Mouse (Mus musculus) embryonic facial prominence, embryonic 13.5 days (tissue): Measurements from ENCODE around the gene Grifin. TPM values are rescaled to one million over a fixed set of nuclear protein-coding genes. Genes with fewer than 3 reads are reported as not detected.
A peak's percentile ranks its signal among the peaks of the same experiment; 100 is the strongest.

Source experiments
- ATAC-seq: fragments of 200-750 bp; cut with Nextera tagmentation; 2 replicates; pipeline ENCODE4 v1.8.0; 2017; ENCODE audit warnings: low read depth; ENCODE audit not compliant: insufficient number of reproducible peaks, insufficient read depth, low FRiP score, low TSS enrichment
- H3K27ac ChIP-seq: fragments of 300-500 bp; sonication (generic); 2 replicates; pipeline ENCODE4 v1.5.1; 2015; ENCODE audit warnings: moderate library complexity, mild to moderate bottlenecking, inconsistent platforms
- H3K27me3 ChIP-seq: fragments of 300-500 bp; sonication (generic); 2 replicates; pipeline ENCODE4 v1.6.1; 2015; ENCODE audit warnings: mild to moderate bottlenecking, inconsistent platforms
- H3K36me3 ChIP-seq: fragments of 300-500 bp; sonication (generic); 2 replicates; pipeline ENCODE4 v1.6.1; 2015; ENCODE audit warnings: mild to moderate bottlenecking, inconsistent platforms
- H3K4me1 ChIP-seq: fragments of 300-500 bp; sonication (generic); 2 replicates; pipeline ENCODE4 v1.6.1; 2015; ENCODE audit warnings: inconsistent platforms
- H3K4me2 ChIP-seq: fragments of 300-500 bp; sonication (generic); 2 replicates; pipeline ENCODE4 v1.6.1; 2015; ENCODE audit warnings: moderate library complexity, mild to moderate bottlenecking, inconsistent platforms
- H3K4me3 ChIP-seq: fragments of 300-500 bp; sonication (generic); 2 replicates; pipeline ENCODE4 v1.5.1; 2015; ENCODE audit warnings: mild to moderate bottlenecking, inconsistent platforms
- H3K9ac ChIP-seq: fragments of 300-500 bp; sonication (generic); 2 replicates; pipeline ENCODE4 v1.6.1; 2015; ENCODE audit warnings: mild to moderate bottlenecking, inconsistent platforms
- H3K9me3 ChIP-seq: fragments of 300-500 bp; sonication (generic); 2 replicates; pipeline ENCODE4 v1.6.1; 2016; ENCODE audit warnings: inconsistent platforms
- WGBS: fragments of 180-500 bp; shearing (Covaris S2); methylation state at CpG from one replicate; pipeline ENCODE4 v1.1.7; 2015; ENCODE audit warnings: mixed read lengths; 5-methylcytosine and 5-hydroxymethylcytosine counted together
- polyA plus RNA-seq: library from polyadenylated mRNA; unstranded; fragments of >200 nt; fragmentation: Nextera tagmentation; extraction: Ambion mirVana; gene quantifications from 2 replicates; pipeline ENCODE4 v1.2.1, GENCODE M21; 2015

The Grifin gene
- not detected in 2 replicates for polyA plus RNA-seq

DNA sequence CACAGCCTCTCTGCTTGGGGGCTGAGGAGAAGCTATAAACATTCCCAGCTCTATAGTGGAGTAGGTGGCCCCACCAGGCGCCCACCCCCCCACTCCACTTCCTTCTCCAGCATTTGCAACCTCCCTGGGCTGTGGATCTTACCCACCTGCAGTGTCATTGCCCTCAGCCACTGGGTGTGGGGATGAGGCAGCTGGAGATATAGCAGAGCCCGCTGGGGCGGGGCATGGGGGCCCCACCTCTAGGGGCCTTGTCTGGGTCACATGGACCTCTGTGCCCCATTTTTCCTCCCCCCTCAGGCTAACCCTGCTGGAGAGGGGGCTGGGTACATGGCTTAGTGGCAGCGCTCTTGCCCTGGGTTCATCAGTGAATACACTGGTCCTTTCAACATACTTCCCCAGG is at the start of gene Grifin:
Gene Grifin (minus strand): TSS at position 176 of the 400 bp plus-strand sequence.
- Histone ChIP-seq H3K27me3 (no peaks in the 10 kb centered on the region), H3K4me1 (peaks cover 39% of the 10 kb centered on the region), H3K9me3 (no peaks in the 10 kb centered on the region), H3K4me3 (no peak within 1 kb of the TSS), H3K4me2 (no peak within 1 kb of the TSS), H3K36me3 (no peaks in the 10 kb centered on the region), H3K27ac (no peak within 1 kb of the TSS), H3K9ac (no peak within 1 kb of the TSS)
- WGBS, result 80% methylated on average over 4 of the region's 4 CpGs
- no peak for ATAC-seq

DNA sequence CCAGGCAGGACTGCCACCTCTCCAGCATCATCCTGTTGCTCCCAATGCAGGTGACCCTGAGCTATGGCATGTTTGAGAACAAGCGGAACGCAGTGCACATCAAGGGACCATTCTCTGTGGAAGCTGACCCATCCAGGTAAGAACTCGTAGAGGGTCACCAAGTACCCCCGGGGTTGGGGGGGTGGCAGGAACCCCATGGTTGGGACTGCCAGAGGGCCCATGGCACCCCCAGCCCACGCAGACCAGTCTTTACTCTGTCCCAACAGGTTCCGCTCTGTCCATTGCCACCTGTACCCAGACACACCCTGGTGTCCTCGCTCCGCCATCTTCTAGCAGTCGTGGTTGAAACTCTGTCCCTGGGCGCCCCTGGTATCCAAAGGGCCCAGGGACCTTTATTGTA is 49.3 kb upstream of the Grifin start:
- 93% methylated on average over 10 of the region's 10 CpGs for WGBS
- peaks cover 35% of the 10 kb centered on the region for H3K27me3 ChIP-seq
- no peak overlapping the region for H3K9ac ChIP-seq
- H3K4me2 ChIP-seq, result no peak overlapping the region
- H3K36me3 ChIP-seq, result peaks cover 31% of the 10 kb centered on the region
- no peak overlapping the region for H3K4me3 ChIP-seq
- H3K9me3 ChIP-seq, result no peaks in the 10 kb centered on the region
- no peak overlapping the region for H3K27ac ChIP-seq
- no peak for ATAC-seq
- peaks cover 42% of the 10 kb centered on the region for H3K4me1 ChIP-seq

DNA sequence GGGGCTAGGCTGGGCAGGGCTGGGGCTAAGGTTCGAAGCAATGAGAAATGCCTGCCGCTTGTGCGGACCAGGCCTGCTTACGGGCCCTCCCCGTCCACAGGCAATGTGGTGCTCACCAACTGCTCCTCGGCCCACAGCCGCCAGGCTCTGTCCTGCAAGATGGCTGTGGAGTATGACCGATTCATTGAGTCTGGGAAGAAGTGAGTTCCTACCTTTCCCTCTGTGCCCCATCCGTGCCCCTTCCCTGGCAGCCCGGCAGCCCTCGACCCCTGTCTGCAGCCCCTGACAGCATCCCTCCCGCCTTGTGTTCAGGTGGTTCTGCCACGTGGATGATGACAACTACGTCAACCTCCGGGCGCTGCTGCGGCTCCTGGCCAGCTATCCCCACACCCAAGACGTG is 47.3 kb upstream of the Grifin start:
- H3K4me1 ChIP-seq, result peaks cover 61% of the 10 kb centered on the region
- WGBS, result 53% methylated on average over 18 of the region's 18 CpGs
- H3K36me3 ChIP-seq, result peaks cover 31% of the 10 kb centered on the region
- ATAC-seq, result no peak
- H3K27ac ChIP-seq, result no peak overlapping the region
- H3K27me3 ChIP-seq, result peaks cover 52% of the 10 kb centered on the region
- H3K4me2 ChIP-seq, result peak overlapping the region; percentile 83
- H3K4me3 ChIP-seq, result 0 out of 2 replicates have a peak overlapping the region, but pooled peaks have one; percentile 60
- H3K9me3 ChIP-seq, result no peaks in the 10 kb centered on the region
- 0 out of 2 replicates have a peak overlapping the region, but pooled peaks have one; percentile 8 for H3K9ac ChIP-seq

DNA sequence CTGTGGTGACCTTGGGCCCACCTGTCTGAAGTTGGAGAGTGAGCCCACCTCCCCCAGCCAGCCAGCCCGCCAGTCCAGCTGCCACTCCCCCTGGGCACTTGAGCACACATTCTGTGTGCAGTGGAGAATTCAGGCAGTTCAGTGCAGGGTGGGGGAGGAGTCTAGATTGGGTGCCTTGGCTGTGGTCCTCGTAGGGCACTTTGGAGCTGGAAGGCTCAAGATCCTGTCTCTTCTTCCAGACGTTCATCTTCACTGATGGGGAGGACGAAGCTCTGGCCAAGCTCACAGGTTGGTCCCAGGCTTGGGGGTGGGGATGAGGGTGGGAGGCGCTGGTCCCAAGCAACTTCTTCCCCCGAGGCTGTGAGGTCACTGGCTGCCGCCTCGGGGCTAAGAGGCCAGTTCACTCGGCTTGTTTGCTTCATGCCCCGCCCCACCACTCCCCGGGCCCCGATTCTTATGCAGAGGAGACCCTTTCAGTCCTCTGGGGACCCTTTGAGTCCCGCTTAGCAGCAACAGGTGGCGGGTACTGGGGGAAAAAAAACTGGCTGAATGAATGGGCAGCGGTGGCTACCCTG is 46.8 kb upstream of the Grifin start:
- H3K27me3 ChIP-seq, result peaks cover 57% of the 10 kb centered on the region
- no peak for ATAC-seq
- no peaks in the 10 kb centered on the region for H3K9me3 ChIP-seq
- peak overlapping the region; percentile 72 for H3K9ac ChIP-seq
- H3K27ac ChIP-seq, result peak overlapping the region; percentile 90
- H3K4me1 ChIP-seq, result peaks cover 62% of the 10 kb centered on the region
- 16% methylated on average over 15 of the region's 15 CpGs for WGBS
- H3K36me3 ChIP-seq, result peaks cover 31% of the 10 kb centered on the region
- peak overlapping the region; percentile 60 for H3K4me3 ChIP-seq
- H3K4me2 ChIP-seq, result peak overlapping the region; percentile 83

DNA sequence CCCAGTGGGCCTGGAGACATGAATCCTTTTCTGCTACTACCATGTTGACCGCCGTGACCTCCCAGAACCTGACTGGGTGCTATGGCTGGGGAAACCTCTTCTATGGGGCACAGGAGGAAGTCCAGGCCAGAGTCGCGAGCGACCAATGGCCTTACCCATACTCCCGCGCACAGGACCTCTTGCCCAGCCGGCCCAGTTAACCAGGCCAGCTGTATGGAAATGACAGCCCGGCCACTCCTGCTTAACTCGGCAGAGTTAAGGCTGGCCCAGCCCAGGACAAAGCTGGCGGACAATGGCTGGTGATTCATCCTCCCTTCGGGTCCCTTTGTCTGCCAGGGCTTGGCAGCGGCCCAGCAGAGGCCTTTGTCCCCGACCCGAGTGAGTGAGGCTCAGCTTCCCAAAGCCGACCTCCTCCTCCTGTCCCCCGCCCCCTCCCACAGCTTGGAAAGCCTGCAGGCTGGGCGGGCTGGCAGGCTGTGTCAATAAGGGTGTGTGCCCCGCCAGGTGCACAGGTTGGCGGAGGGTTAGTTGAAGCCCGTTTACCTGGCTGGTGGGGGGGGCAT is 46.2 kb upstream of the Grifin start:
- peak overlapping the region; percentile 90 for H3K27ac ChIP-seq
- peaks cover 65% of the 10 kb centered on the region for H3K4me1 ChIP-seq
- H3K4me2 ChIP-seq, result peak overlapping the region; percentile 83
- H3K4me3 ChIP-seq, result peak overlapping the region; percentile 60
- peaks cover 26% of the 10 kb centered on the region for H3K36me3 ChIP-seq
- peak; percentile 26; the same call in 1 of the 2 replicates for ATAC-seq
- H3K9me3 ChIP-seq, result no peaks in the 10 kb centered on the region
- peaks cover 63% of the 10 kb centered on the region for H3K27me3 ChIP-seq
- WGBS, result 5% methylated on average over 21 of the region's 21 CpGs
- H3K9ac ChIP-seq, result peak overlapping the region; percentile 72

DNA sequence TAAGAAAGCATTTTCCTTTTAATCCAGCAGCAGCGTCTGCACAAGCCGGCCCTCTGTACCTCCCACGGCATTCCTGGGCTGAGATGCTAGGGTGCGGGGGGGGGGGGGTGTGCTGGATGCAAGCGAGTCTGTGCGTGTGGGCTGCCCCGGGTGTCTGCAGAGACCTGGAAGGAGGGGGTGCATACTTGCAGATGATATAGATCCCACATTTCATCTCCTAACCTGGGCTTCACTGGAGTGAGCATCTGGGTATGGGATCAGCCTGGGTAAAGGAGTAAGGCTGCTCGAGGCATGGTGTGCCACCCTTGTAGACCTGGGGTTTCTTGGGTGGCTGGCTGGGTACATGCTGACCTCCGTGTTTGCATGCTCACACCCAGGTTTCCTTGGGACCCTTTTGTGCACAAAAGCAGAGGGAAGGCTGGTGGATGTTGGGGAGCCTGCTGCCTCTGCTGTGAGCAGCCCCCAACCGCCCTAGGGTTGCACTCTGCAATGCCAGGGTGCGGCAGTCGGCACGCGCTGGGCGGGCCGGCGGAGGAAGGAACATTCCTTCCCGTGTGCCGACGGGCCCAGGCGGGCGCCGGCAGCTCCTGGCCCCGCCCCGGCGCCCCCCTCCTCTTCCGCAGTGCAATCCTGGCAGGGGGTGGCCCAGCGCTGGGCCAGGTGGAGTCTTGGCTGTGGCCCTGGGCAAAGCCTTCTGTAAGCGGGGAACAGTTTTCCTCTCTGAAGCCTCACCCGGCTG is 45.6 kb upstream of the Grifin start:
- peak overlapping the region; percentile 72 for H3K9ac ChIP-seq
- H3K4me2 ChIP-seq, result peak overlapping the region; percentile 83
- WGBS, result 1% methylated on average over 30 of the region's 30 CpGs
- peak; percentile 66 for ATAC-seq
- H3K27ac ChIP-seq, result peak overlapping the region; percentile 90
- H3K27me3 ChIP-seq, result peaks cover 70% of the 10 kb centered on the region
- H3K4me1 ChIP-seq, result peaks cover 71% of the 10 kb centered on the region
- peak overlapping the region; percentile 60 for H3K4me3 ChIP-seq
- H3K9me3 ChIP-seq, result no peaks in the 10 kb centered on the region
- H3K36me3 ChIP-seq, result peaks cover 25% of the 10 kb centered on the region

DNA sequence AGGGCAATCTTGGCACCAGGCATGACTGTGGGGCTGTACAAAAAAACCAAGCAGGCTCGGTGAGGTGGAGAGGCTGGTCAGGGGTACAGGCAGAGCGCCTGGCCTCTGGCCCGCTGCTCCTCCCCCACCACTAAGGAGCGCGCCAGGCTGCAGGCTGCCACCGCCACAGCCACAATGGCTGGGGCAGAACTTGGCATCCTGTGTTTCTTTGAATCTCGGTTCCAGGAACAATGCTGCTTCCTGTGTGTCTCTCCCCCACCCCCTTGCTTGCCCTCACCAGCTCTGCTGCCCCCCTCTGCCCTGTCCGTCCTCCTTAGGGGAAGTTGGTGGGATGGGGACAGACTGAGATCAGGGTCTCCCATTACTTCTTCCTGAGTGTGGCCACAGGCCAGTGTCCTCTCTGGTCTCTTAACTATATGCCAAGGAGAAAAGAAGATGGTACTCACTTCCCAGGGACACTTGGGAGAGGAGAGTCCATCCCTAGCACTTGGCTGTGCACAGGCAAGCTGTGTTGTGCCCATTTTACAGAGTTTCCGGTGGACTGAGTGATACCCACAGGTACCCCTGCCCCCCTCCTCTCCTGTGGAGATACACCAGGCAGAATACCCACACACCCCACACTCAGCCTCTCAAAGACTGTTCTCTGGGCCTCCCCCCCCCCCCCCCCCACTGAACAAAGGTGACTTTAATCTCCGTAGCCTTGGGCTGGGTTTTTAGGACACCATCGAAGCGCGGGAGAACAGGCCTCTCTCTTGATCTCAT is 44.8 kb upstream of the Grifin start:
- Histone ChIP-seq H3K9me3 (no peaks in the 10 kb centered on the region), H3K4me1 (peaks cover 77% of the 10 kb centered on the region), H3K4me3 (peak overlapping the region; percentile 60), H3K36me3 (peaks cover 23% of the 10 kb centered on the region), H3K4me2 (peak overlapping the region; percentile 83), H3K27me3 (peaks cover 77% of the 10 kb centered on the region), H3K9ac (peak overlapping the region; percentile 72), H3K27ac (peak overlapping the region; percentile 90)
- WGBS, result 8% methylated on average over 13 of the region's 13 CpGs
- ATAC-seq, result no peak

DNA sequence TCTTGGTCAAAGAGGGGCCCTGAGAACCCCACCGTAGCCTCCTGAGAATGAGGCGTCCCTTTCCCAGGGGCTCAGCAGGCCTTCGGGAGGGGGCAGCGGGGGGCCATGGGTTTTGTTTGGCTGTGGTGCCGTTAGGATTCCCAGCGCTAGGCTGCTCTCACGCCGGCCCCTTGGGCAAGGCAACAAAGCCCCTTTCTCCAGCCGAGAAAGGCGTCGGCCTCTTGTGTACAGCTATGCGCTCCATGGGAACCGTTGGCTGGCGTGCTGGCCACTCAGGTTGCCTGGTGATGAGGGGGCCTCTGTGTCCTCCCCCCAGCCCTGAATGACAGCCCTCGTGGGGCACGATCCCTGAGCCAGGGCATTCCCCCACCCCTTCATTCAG is 43.8 kb upstream of the Grifin start:
- peaks cover 81% of the 10 kb centered on the region for H3K27me3 ChIP-seq
- peak overlapping the region; percentile 60 for H3K4me3 ChIP-seq
- 2% methylated on average over 16 of the region's 16 CpGs for WGBS
- no peak for ATAC-seq
- peak overlapping the region; percentile 90 for H3K27ac ChIP-seq
- H3K4me1 ChIP-seq, result peaks cover 83% of the 10 kb centered on the region
- peak overlapping the region; percentile 72 for H3K9ac ChIP-seq
- no peaks in the 10 kb centered on the region for H3K9me3 ChIP-seq
- peak overlapping the region; percentile 83 for H3K4me2 ChIP-seq
- peaks cover 13% of the 10 kb centered on the region for H3K36me3 ChIP-seq

DNA sequence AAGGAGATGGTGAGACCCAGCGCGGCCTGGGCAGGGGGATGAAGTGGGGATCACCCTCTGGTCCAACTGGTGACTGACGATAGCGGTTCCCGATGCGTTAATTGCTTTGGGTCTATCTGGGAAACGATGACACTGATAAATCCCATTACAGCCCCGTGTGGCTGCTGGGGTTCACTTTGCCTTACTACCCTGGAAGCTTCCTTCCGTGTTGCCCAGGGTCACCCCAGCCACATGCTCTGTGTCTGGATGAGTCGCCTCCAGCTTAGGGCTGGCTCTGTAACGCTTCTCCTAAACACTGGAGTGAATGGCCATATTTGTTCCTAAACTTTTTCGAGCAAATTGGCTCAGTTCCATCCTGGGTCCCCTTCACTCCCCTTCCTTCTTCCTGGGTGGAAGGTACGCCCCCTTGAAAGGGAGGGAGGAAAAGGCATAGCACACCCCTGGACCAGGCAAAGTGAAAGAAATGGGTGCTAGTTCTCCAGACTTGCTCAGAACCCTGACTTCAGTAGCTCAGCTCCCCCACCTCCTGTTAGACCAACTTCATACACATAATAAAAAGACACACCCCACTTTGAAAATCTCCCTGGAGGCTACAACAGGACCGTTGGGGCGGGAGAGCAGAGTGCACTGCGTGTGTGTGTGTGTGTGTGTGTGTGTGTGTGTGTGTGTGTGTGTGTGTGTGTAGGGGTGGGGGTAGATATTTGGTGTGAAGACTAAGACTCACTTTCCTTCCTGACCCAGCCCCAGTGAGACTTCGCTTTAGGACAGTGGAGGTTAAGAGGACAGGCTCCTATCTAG is 43.2 kb upstream of the Grifin start:
- Histone ChIP-seq H3K4me2 (peak overlapping the region; percentile 83), H3K4me3 (peak overlapping the region; percentile 60), H3K27ac (peak overlapping the region; percentile 90), H3K36me3 (peaks cover 7% of the 10 kb centered on the region), H3K9me3 (no peaks in the 10 kb centered on the region), H3K9ac (peak overlapping the region; percentile 72), H3K27me3 (peaks cover 77% of the 10 kb centered on the region), H3K4me1 (peaks cover 83% of the 10 kb centered on the region)
- no peak for ATAC-seq
- WGBS, result 1% methylated on average over 17 of the region's 17 CpGs

DNA sequence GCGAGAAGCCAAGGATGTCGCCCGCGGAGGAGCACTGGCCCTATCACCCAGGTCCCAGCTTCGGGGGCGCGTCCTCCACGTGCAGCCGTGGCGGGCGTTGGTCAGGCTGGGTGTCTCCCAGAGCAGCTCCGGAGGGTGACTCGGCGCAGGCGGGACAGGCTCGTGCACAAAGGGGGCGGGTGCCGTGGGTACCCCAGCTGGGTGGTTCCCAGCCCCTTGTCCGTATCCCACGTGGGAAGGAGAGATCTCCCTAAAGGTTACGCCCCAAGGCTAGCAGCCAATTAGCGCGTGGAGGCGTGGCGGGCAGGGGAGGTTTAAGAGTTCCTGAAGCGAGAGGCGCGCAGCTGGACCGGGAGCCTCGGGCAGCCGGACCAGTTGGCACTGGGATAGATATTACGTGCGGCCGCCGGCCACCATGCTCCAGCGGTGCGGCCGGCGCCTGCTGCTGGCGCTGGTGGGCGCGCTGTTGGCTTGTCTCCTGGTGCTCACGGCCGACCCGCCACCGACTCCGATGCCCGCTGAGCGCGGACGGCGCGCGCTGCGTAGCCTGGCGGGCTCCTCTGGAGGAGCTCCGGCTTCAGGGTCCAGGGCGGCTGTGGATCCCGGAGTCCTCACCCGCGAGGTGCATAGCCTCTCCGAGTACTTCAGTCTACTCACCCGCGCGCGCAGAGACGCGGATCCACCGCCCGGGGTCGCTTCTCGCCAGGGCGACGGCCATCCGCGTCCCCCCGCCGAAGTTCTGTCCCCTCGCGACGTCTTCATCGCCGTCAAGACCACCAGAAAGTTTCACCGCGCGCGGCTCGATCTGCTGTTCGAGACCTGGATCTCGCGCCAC is 42.3 kb upstream of the Grifin start, which contains the start of gene Lfng:
Gene Lfng (plus strand): TSS at position 320 of the 835 bp plus-strand sequence.
- peaks cover 69% of the 10 kb centered on the region for H3K27me3 ChIP-seq
- H3K4me3 ChIP-seq, result peak within 1 kb of the TSS; percentile 60
- 0 out of 2 replicates have a peak, but pooled peaks have one; percentile 26 for ATAC-seq
- peak within 1 kb of the TSS; percentile 90 for H3K27ac ChIP-seq
- peak within 1 kb of the TSS; percentile 83 for H3K4me2 ChIP-seq
- H3K4me1 ChIP-seq, result peaks cover 85% of the 10 kb centered on the region
- WGBS, result under 1% methylated on average over 91 of the region's 91 CpGs
- H3K36me3 ChIP-seq, result no peaks in the 10 kb centered on the region
- peak within 1 kb of the TSS; percentile 72 for H3K9ac ChIP-seq
- no peaks in the 10 kb centered on the region for H3K9me3 ChIP-seq
